Mouse (Mus musculus): ENCODE results near the gene Gas2l1. TPM values are rescaled to one million over a fixed set of nuclear protein-coding genes. Genes with fewer than 3 reads are reported as not detected.

The Gas2l1 gene
- total and polyA plus RNA-seq, 3 experiments = 41.1 to 89.0 TPM; not detected in 1

- H3K4me1 ChIP-seq (ENCODE audit: control insufficient read depth in 1 of 2, insufficient read depth in 2 of 2, low read length in 2 of 2) = peaks cover 0 to 10% of the 10 kb centered on the region in 2 experiments; a peak in 3 of 4 replicates
- no peaks in the 10 kb centered on the region for H3K9me3 ChIP-seq (replicated peaks; ENCODE audit: insufficient read depth, low read length)
- no peak overlapping the region for H3K9ac ChIP-seq (ENCODE audit: control insufficient read depth, low read depth, low read length, poor library complexity, severe bottlenecking)
- peaks cover 0 to 7% of the 10 kb centered on the region in 2 experiments; a peak in 2 of 4 replicates for H3K36me3 ChIP-seq (ENCODE audit: control insufficient read depth in 1 of 2, insufficient read depth in 2 of 2, low read length in 2 of 2)
- peaks cover 0 to under 1% of the 10 kb centered on the region in 2 experiments; a peak in 1 of 4 replicates for H3K27me3 ChIP-seq (ENCODE audit: control insufficient read depth in 1 of 2, insufficient read depth in 2 of 2, low read length in 2 of 2)
- no peak overlapping the region for H3K27ac ChIP-seq (ENCODE audit: control insufficient read depth, low read depth, low read length)
- no peak overlapping the region for H3K4me3 ChIP-seq (ENCODE audit: control insufficient read depth in 1 of 2, insufficient read depth in 1 of 2, low read depth in 2 of 2, low read length in 2 of 2)
- no peak for TF ChIP-seq CHD1 (IDR thresholded peaks at IDR 0.05; ENCODE audit: low read depth, low read length)
- TF ChIP-seq ZNF384 (IDR thresholded peaks at IDR 0.05; ENCODE audit: low read depth, low read length) = no peak
- TF ChIP-seq ETS1 (IDR thresholded peaks at IDR 0.05; ENCODE audit: low read depth, low read length) = no peak
- no peak for TF ChIP-seq BHLHE40 (IDR thresholded peaks at IDR 0.05; ENCODE audit: borderline replicate concordance, low read depth, low read length)
- no peaks in the 10 kb centered on the region for H3K79me2 ChIP-seq (ENCODE audit: control insufficient read depth, insufficient read depth, low read length, poor library complexity)
- DNase-seq (ENCODE audit: low read depth, low spot score) = no peak
Measured at GRCm38 (mm10) chr11:5052200-5052854, 12.8 kb downstream of the Gas2l1 start.

- Histone ChIP-seq H3K27ac (ENCODE audit: control insufficient read depth, low read depth, low read length) (no peak overlapping the region), H3K4me3 (ENCODE audit: control insufficient read depth in 1 of 2, insufficient read depth in 1 of 2, low read depth in 2 of 2, low read length in 2 of 2) (no peak overlapping the region), H3K79me2 (ENCODE audit: control insufficient read depth, insufficient read depth, low read length, poor library complexity) (no peaks in the 10 kb centered on the region), H3K4me1 (ENCODE audit: control insufficient read depth in 1 of 2, insufficient read depth in 2 of 2, low read length in 2 of 2) (peaks cover 0 to 10% of the 10 kb centered on the region in 2 experiments; a peak in 3 of 4 replicates), H3K9ac (ENCODE audit: control insufficient read depth, low read depth, low read length, poor library complexity, severe bottlenecking) (no peak overlapping the region), H3K27me3 (ENCODE audit: control insufficient read depth in 1 of 2, insufficient read depth in 2 of 2, low read length in 2 of 2) (no peaks in the 10 kb centered on the region), H3K9me3 (replicated peaks; ENCODE audit: insufficient read depth, low read length) (no peaks in the 10 kb centered on the region), H3K36me3 (ENCODE audit: control insufficient read depth in 1 of 2, insufficient read depth in 2 of 2, low read length in 2 of 2) (peaks cover 0 to 7% of the 10 kb centered on the region in 2 experiments; a peak in 2 of 4 replicates)
- TF ChIP-seq GABPA (IDR thresholded peaks at IDR 0.05; ENCODE audit: low read depth, low read length) = no peak
- TF ChIP-seq RAD21 (IDR thresholded peaks at IDR 0.05; ENCODE audit: low read depth, low read length) = no peak
- TF ChIP-seq USF2 (IDR thresholded peaks at IDR 0.05; ENCODE audit: borderline replicate concordance in 1 of 2, insufficient read depth in 1 of 2, low read depth in 1 of 2, low read length in 2 of 2) = no peak
- TF ChIP-seq GATA1 (IDR thresholded peaks at IDR 0.05; ENCODE audit: low read depth, low read length) = no peak
- TF ChIP-seq TBP (IDR thresholded peaks at IDR 0.05; ENCODE audit: low read depth, low read length) = no peak
- no peak for TF ChIP-seq MYC (IDR thresholded peaks at IDR 0.05; ENCODE audit: low read depth, low read length)
- TF ChIP-seq TCF12 (IDR thresholded peaks at IDR 0.05; ENCODE audit: low read depth, low read length) = no peak
- TF ChIP-seq JUND (IDR thresholded peaks at IDR 0.05; ENCODE audit: low read depth, low read length) = no peak
- TF ChIP-seq MAX (IDR thresholded peaks at IDR 0.05; ENCODE audit: low read length) = no peak
- TF ChIP-seq MEF2A (IDR thresholded peaks at IDR 0.05; ENCODE audit: extremely low read depth, insufficient replicate concordance, low read depth, low read length, poor library complexity, severe bottlenecking) = no peak
- no peak for TF ChIP-seq MYB (IDR thresholded peaks at IDR 0.05; ENCODE audit: low read depth, low read length)
- DNase-seq (ENCODE audit: low read depth, low spot score) = no peak
Measured at GRCm38 (mm10) chr11:5051629-5052028, 13.5 kb downstream of the Gas2l1 start.
